Mouse (Mus musculus): ENCODE measurements at regions not wholly inside any gene's neighbourhood (a gene's known extent, or its start where the extent isn't known, plus 50 kb on each side); places are given as distances from the start of the nearest gene placed in this dataset.
"Not testable (repeated sequence)": the region's sequence is repeated elsewhere in the genome, so short reads cannot be mapped to it uniquely, and the experiment has no call there.

DNA sequence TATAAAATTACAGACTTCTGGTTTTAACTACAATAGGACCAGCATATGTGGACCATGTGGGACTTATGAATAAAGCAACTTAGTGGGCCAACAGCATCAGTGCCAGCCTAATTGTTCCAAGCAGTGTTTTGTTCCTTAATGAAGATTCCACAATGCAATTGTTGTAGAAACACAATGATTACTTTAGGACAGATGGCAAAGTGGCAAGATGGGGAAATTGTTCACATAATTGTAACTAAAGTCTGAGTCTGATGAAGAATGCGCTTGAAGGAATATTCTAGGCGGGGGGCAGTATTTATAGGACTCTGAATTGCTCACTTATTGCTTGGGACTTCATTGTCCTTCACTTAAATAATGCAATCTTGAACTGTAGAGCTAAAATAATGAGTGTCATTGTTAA lies 253.4 kb upstream of the Kcnj3 start:
- peak in 1 of 2 experiments; percentile 2 for DNase-seq (ENCODE audit: low spot score in 2 of 2)

DNA sequence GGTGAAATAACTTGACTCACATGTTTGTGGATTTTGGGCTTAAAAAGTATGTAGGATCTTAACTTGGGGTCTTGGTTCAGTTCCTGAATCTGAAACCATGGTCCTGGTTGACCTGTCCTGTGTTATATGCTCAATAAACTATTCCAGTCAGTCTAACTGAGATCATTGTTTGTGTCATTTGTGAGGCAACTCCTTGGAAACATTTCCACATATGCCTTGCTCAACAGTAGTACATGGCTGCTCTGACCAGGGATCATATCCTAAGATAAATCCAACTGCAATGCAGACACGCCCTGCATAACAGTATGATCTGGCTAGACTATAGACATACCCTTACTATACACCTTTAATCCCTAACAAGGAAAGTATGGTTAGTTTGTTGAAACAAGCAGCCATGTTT lies 228.9 kb upstream of the Kcnj3 start:
- DNase-seq (ENCODE audit: low spot score in 2 of 2): no peak

DNA sequence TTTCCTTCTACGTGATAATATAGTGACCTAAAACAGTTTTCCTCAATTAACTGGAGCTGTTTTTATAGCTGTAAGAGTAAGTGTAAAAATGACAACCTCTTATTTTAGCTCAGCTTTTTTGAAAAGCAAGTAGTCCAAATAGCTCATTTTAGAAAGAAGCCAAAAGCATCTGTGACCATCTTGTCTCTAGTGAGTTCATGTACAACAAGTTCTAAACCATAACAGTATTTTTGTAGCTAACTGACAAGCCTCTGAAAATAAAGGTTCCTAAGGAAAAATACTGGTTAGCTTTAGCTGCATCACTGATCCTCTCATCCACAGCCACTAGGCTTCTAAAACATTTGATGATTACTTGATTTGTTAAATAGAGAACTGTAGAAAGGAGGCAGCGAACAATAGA lies 227.2 kb upstream of the Kcnj3 start:
- DNase-seq (ENCODE audit: low spot score in 2 of 2): peak in 1 of 2 experiments; percentile 33

DNA sequence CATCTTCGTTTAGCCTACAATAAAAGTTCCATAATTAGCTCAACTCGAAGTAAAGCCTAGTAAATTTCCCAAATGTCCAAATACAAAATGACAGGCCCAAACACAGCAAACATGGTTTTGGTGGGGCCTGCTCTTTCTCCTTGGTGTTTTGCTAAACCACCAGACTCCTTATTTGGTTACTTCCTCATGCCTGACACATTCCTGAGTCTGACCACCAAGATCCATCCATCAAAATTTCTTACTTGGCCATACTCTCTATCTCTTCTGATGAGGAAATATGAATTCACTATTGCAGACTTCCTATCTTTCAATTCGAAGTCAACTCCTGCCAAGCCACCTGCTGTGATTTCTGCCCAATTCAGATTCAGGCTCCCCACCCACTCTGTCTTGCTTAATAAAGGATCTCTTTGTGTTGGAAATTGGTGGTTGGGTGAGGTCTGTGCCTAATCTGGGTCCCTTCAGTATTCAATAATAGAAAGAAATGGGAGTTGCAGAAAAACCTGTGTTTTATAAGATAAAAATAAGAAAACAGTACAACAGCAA lies 225.9 kb upstream of the Kcnj3 start:
- no peak for DNase-seq (ENCODE audit: low spot score in 2 of 2)

DNA sequence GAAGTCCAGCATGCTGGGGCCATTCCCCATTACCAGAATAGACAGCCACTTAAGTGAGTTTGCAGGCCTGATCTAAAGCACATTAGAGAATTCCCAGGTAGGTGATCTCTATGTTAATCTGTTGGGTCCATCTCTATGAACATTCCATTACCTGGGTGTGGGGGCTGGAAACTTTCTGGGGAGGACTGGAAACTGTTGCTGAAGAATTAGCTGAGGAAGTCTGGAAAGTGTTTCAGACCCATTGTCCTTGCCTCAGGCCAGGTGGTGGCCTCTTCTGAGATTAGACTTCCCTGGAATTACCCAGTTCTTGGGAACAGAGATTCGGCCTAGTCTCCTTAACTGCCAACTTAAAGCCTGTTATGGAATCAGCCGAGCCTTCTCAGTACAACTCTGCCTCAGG lies 224.5 kb upstream of the Kcnj3 start:
- no peak for DNase-seq (ENCODE audit: low spot score in 2 of 2)

DNA sequence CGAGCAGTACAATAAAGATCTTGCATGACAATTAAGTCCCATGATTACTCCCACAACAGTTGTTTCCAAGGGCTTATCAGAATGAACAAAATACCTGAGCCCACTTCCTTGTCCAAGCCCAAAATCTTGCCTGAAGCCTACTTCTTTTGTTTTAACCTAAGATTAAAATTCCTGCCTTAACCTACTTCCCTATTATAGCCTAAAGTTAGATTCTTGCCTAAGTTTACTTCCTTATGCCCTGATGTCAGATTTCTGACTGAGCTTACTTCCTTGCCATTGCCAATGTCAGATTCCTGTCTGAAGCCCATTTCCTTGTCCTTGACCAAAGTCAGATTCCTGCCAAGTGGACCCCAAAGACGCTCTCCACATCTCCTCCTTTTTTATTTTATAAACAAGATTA lies 213.7 kb upstream of the Kcnj3 start:
- DNase-seq (ENCODE audit: low spot score in 2 of 2): no peak

DNA sequence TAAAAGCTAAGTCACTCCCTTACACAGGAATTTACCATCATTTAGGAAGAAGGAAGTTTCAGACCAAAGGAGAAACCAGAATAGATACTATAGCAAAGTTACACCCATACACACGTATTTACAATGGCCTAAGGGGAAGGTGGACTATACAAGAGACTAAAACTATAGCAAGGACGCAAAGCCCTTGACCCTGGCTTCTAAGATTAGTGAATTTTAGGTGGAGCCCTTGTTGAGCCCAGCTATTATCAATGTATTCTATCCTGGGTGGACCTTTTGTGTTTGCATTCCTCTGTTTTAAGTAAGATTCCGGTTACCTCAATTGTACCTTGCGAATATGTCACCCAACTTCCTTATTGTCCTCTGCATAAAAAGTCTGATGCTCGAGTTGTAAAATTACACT lies 213.0 kb upstream of the Kcnj3 start:
- DNase-seq (ENCODE audit: low spot score in 2 of 2): not testable (repeated sequence)

DNA sequence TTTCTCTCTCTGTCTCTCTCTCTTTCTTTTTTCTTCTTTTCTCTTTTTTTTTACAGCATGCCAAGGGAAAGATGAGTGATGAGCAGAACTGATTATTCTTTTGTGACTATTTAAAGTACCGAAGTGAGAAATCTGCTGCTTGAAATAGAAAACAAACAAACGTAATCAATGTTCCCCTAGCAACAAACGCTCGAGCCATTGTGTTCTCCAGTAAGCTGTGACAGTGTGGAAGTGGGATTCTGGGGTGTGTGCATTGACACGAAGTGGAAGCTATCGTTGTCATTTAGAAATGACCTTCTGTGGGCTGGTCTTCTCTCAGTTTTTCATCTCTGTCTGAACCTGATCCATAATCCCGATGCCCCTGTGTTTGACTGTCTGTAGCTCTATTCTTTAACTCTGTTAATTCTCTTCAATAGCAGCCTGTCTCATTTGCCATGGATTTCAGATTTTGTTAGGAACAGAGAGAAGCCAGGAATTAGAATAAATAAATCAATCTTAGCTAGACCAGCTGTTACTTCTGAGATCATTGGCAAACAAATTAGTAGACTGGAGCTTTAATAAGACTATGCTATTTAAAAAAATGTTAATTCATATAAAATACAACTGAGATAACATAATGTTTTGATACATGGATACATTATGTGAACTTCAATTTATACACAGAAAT lies 207.5 kb upstream of the Kcnj3 start:
- DNase-seq (ENCODE audit: low spot score in 2 of 2): peak; percentile 32 to 65

DNA sequence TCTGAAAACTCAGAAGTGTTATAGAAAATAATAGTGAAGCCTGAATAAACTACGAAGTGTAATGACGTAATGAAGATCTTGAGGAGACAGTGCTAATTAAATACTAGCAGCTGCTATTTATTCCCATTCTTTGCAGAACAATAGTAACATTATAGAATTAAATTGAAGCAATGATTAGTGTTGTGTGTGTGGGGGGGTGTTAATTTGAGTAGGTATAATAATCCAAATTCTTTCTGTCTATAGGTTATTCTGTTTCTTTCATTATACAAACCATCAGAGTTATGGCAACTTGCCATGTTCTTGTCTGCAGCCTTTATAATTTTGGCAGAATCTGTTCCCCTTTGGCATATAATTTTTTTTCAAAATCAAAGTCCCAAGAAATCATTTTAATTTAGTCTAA lies 203.9 kb upstream of the Kcnj3 start:
- no peak for DNase-seq (ENCODE audit: low spot score in 2 of 2)

DNA sequence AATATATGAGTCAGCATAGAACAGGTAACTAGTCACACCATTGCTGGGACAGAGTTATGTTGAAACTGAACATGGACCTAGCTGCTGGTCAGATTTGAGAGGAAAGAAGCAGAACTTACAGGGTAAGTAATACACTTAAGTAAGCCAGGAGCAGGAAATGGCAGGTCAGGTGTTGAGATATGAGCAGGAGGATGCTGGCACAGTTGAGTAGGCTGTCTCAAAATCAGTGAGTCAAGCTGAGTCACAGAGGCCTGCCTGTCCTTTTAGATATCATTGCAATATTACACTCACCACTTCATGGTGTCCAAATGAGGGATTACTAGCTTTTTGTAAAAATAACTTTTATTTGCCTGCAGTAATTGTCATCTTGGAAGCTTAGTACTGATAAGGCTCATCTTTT lies 182.6 kb upstream of the Kcnj3 start:
- DNase-seq (ENCODE audit: low spot score in 2 of 2): no peak

DNA sequence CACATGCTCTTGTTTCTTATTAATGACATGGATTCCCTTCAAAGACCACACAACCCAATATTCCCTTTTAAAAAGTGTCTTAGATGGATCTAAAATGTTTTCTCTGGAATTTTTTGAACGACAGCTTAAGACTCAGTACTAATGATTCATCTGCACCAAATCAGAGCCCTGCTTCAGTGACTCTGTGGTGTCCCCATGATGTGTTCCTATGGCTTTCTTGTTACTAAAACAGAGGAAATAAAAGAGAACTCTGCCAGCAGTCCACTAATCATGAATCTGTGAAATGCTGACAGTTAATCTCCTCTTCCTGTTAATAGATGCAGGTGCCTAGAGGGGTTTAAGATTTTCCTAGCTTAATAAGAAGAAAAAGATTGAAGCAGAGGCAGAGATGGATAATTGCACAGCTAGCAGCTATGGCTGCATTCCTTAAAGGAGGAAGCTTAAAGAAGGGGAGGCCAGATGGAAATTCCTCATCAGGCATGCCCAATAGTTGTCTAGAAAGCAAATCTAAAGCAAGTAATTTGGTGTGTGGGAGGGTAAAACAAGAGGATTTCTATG lies 173.0 kb upstream of the Kcnj3 start:
- DNase-seq (ENCODE audit: low spot score in 2 of 2): no peak

DNA sequence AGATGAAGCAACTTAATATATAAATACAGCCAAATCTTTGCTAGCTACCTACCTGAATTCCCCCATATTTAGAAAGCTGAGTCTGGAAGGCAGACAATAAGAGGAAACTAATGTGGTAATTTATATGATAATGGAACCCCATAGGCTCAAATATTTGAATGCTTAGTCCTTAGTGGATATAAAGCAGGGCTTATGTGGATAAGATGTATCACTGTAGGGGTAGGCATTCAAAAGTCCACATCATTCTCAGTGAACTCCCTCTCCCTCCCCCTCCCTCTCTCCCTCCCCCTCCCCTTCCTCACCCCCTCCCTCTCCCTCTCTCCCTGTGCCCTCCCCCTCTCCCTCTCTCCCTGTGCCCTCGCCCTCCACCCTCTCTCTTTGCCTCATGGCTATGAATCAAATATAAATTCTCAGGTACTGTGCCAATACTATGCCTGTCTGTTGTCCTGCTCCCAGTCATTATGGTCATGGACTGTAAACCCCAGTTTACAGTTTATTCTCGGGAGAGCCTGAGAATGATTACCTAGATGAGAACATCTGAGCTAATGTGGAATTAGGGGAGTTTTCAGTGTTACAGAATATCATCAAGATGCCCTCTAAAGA lies 171.8 kb upstream of the Kcnj3 start:
- no peak for DNase-seq (ENCODE audit: low spot score in 2 of 2)

DNA sequence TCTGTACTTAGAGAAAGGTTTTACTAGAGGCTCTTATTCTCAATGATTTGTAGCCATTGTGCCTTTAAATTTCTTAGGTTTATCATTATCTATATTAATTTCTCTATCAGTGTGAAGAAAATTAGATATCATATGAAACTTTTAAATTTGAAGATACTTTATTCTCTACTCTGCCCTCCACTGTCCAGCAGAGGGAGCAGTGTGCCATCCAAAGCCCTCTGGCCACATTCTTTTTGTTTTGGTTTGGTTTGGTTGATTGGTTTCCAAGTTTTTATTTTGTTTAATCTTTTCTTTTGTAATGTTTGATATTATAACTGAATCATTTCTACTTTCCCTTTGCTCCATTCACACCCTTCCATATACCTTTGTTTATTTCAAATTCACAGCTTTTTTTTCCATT lies 129.4 kb upstream of the Kcnj3 start:
- DNase-seq (ENCODE audit: low spot score in 2 of 2): peak in 1 of 2 experiments; percentile 26

DNA sequence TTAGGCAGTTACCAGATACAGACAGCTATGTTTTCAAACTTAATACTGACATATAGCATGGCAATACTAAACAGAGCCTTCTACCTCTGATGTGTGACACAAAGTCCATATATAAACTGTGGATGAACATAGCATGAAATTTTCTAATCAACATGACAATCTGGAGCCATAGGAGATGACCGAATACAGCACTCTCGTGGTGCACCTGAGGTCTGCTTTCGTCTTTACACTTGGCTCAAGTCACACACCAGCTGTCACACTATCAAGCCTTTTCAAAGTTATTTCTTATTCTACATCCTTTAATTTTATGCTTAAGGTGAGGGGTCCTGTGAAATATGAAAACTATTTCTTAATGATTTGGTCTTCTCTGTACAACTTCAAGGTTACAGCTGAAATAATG lies 120.1 kb upstream of the Kcnj3 start:
- DNase-seq (ENCODE audit: low spot score in 2 of 2): no peak

DNA sequence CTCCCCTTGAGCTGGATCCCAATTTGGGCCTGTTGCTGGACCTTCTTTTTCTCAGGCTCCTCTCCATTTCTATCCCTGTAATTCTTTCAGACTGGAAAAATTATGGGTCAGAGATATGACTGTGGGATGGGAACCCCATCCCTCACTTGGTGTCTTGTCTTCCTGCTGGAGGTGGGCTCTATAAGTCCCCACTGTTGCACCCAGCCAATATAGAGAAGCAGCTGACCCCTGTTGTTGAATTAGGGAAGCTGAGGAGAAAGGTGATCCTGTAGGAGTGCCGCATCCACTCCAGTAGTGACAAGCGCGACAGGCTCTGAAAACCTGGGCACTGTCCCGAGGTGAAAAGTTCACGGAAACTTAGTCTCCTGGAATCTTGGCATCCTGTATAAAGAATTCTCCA lies 81.7 kb upstream of the Kcnj3 start:
- not testable (repeated sequence) for DNase-seq (ENCODE audit: low spot score in 2 of 2)
